Mouse (Mus musculus) CH12.LX (cell line): ENCODE measurements around the gene Dydc1. TPM values are rescaled to one million over a fixed set of nuclear protein-coding genes. Genes with fewer than 3 reads are reported as not detected.

ENCODE experiments used
- DNase-seq: peaks from one replicate; pipeline ENCODE4 v3.0.0-alpha.2; 2013; ENCODE audit errors: extremely low read depth
- H3K27ac ChIP-seq: 2 replicates; pipeline ENCODE4 v1.5.1; 2012; ENCODE audit warnings: low read depth, mild to moderate bottlenecking, control low read depth, moderate library complexity; ENCODE audit not compliant: insufficient read depth
- H3K27me3 ChIP-seq: replicated peaks from 2 replicates; pipeline ENCODE3; 2012; ENCODE audit warnings: inconsistent platforms
- H3K36me3 ChIP-seq, 2 experiments: replicated peaks in 1 of 2; 2 replicates each; pipeline versions ENCODE3 to v1.6.1; 2012; ENCODE audit warnings: inconsistent platforms in 1 of 2, low read length in 1 of 2, mild to moderate bottlenecking in 1 of 2, mixed read lengths in 1 of 2, moderate library complexity in 1 of 2; ENCODE audit not compliant: control insufficient read depth in 1 of 2, insufficient read depth in 1 of 2
- H3K4me1 ChIP-seq, 2 experiments: 2 replicates each; pipeline ENCODE4 v1.6.1; 2012; ENCODE audit warnings: inconsistent platforms in 1 of 2, moderate library complexity in 1 of 2; ENCODE audit not compliant: insufficient read depth in 2 of 2, control insufficient read depth in 1 of 2
- H3K4me2 ChIP-seq: 2 replicates; pipeline ENCODE4 v1.6.1; 2012; ENCODE audit warnings: low read depth, mild to moderate bottlenecking, control low read depth; ENCODE audit not compliant: poor library complexity, insufficient read depth, severe bottlenecking
- H3K4me3 ChIP-seq, 3 experiments: fragments of 150-350 bp in 1 of 3; sonication (generic) in 1 of 3; replicated peaks in 1 of 3; 2 replicates each; pipeline versions ENCODE3 to v1.5.1; 2011 to 2012; ENCODE audit warnings: low read depth in 2 of 3, low read length in 2 of 3, mild to moderate bottlenecking in 2 of 3, moderate library complexity in 2 of 3, control low read depth in 1 of 3, improper control_type of control experiment in 1 of 3, inconsistent platforms in 1 of 3, mixed read lengths in 1 of 3; ENCODE audit not compliant: poor library complexity in 1 of 3
- H3K79me2 ChIP-seq: replicated peaks from 2 replicates; pipeline ENCODE4 v1.6.1; 2012; ENCODE audit warnings: mild to moderate bottlenecking, moderate library complexity; ENCODE audit not compliant: control insufficient read depth, poor library complexity, insufficient read depth, severe bottlenecking; ENCODE audit errors: extremely low read depth
- H3K9ac ChIP-seq: 2 replicates; pipeline ENCODE4 v1.6.1; 2012; ENCODE audit warnings: low read depth, mild to moderate bottlenecking, control low read depth, moderate library complexity; ENCODE audit not compliant: insufficient read depth
- H3K9me3 ChIP-seq: replicated peaks from 2 replicates; pipeline ENCODE3; 2012; ENCODE audit warnings: low read length, inconsistent platforms, mixed read lengths
- BHLHE40 ChIP-seq: IDR thresholded peaks from 2 replicates; pipeline ENCODE4 v1.6.1; 2011; ENCODE audit warnings: mild to moderate bottlenecking, low read depth, low read length, improper control_type of control experiment
- CHD1 ChIP-seq: IDR thresholded peaks from 2 replicates; pipeline ENCODE4 v1.6.1; 2012; ENCODE audit warnings: low read depth, low read length, improper control_type of control experiment, inconsistent platforms
- CHD2 ChIP-seq: IDR thresholded peaks from 2 replicates; pipeline ENCODE4 v1.6.1; 2011; ENCODE audit warnings: low read length, improper control_type of control experiment
- CTCF ChIP-seq, 2 experiments: IDR thresholded peaks in 1 of 2; conservative IDR thresholded peaks in 1 of 2; 2 replicates each; pipeline ENCODE4 v1.5.1; 2011 to 2012; ENCODE audit warnings: low read depth in 2 of 2, low read length in 2 of 2, improper control_type of control experiment in 1 of 2, inconsistent platforms in 1 of 2, mild to moderate bottlenecking in 1 of 2, moderate library complexity in 1 of 2
- E2F4 ChIP-seq: IDR thresholded peaks from 2 replicates; pipeline ENCODE4 v1.6.1; 2011; ENCODE audit warnings: low read depth, low read length, improper control_type of control experiment; ENCODE audit not compliant: insufficient replicate concordance
- ELF1 ChIP-seq: IDR thresholded peaks from 2 replicates; pipeline ENCODE4 v1.6.1; 2014; ENCODE audit warnings: low read depth, mild to moderate bottlenecking, inconsistent platforms, low read length, improper control_type of control experiment
- EP300 ChIP-seq: IDR thresholded peaks from 2 replicates; pipeline ENCODE4 v1.6.1; 2011; ENCODE audit warnings: low read length, improper control_type of control experiment
- GABPA ChIP-seq: IDR thresholded peaks from 2 replicates; pipeline ENCODE4 v1.6.1; 2012; ENCODE audit warnings: low read depth, low read length, improper control_type of control experiment, inconsistent platforms; ENCODE audit not compliant: insufficient replicate concordance
- HCFC1 ChIP-seq: IDR thresholded peaks from 2 replicates; pipeline ENCODE4 v1.6.1; 2012; ENCODE audit warnings: low read depth, mild to moderate bottlenecking, inconsistent platforms, low read length, improper control_type of control experiment
- JUND ChIP-seq: conservative IDR thresholded peaks from 2 replicates; pipeline ENCODE4 v1.6.1; 2011; ENCODE audit warnings: low read depth, low read length, improper control_type of control experiment
- MAFK ChIP-seq: IDR thresholded peaks from 2 replicates; pipeline ENCODE4 v1.6.1; 2011; ENCODE audit warnings: low read length, improper control_type of control experiment; ENCODE audit not compliant: insufficient replicate concordance
- MAX ChIP-seq: IDR thresholded peaks from 2 replicates; pipeline ENCODE4 v1.6.1; 2011; ENCODE audit warnings: low read length, improper control_type of control experiment
- MXI1 ChIP-seq: IDR thresholded peaks from 2 replicates; pipeline ENCODE4 v1.6.1; 2011; ENCODE audit warnings: mild to moderate bottlenecking, low read depth, low read length, improper control_type of control experiment
- MYC ChIP-seq: IDR thresholded peaks from 2 replicates; pipeline ENCODE4 v1.6.1; 2011; ENCODE audit warnings: low read depth, mild to moderate bottlenecking, improper control_type of control experiment, low read length
- NRF1 ChIP-seq: IDR thresholded peaks from 2 replicates; pipeline ENCODE4 v1.6.1; 2014; ENCODE audit warnings: low read depth, mild to moderate bottlenecking, inconsistent platforms, low read length, improper control_type of control experiment, moderate library complexity
- PAX5 ChIP-seq: IDR thresholded peaks from 2 replicates; pipeline ENCODE4 v1.6.1; 2012; ENCODE audit warnings: low read length, inconsistent platforms, mixed read lengths
- POLR2A ChIP-seq: IDR thresholded peaks from 2 replicates; pipeline ENCODE4 v1.6.1; 2011; ENCODE audit warnings: low read depth, mild to moderate bottlenecking, improper control_type of control experiment, low read length
- POLR2AphosphoS2 ChIP-seq: IDR thresholded peaks from 2 replicates; pipeline ENCODE4 v1.6.1; 2011; ENCODE audit warnings: low read depth, low read length, improper control_type of control experiment
- RAD21 ChIP-seq: IDR thresholded peaks from 2 replicates; pipeline ENCODE4 v1.6.1; 2011; ENCODE audit warnings: low read depth, mild to moderate bottlenecking, low read length, improper control_type of control experiment, moderate library complexity
- SMC3 ChIP-seq: IDR thresholded peaks from 2 replicates; pipeline ENCODE4 v1.6.1; 2011; ENCODE audit warnings: low read depth, low read length, improper control_type of control experiment
- TBP ChIP-seq: conservative IDR thresholded peaks from 2 replicates; pipeline ENCODE4 v1.6.1; 2011; ENCODE audit warnings: low read depth, low read length, improper control_type of control experiment
- USF1 ChIP-seq: IDR thresholded peaks from 2 replicates; pipeline ENCODE4 v1.6.1; 2014; ENCODE audit warnings: low read depth, mild to moderate bottlenecking, inconsistent platforms, low read length, improper control_type of control experiment
- ZC3H11A ChIP-seq: IDR thresholded peaks from 2 replicates; pipeline ENCODE4 v1.6.1; 2012; ENCODE audit warnings: low read depth, mild to moderate bottlenecking, inconsistent platforms, low read length, improper control_type of control experiment
- ZNF384 ChIP-seq: IDR thresholded peaks from 2 replicates; pipeline ENCODE4 v1.6.1; 2012; ENCODE audit warnings: low read depth, low read length, improper control_type of control experiment, inconsistent platforms
- dilution Hi-C: fragments of 300-500 bp; cut with MboI; formaldehyde crosslinking; loops from 2 replicates; pipeline ENCODE4 v1.14.3; 2020; ENCODE audit warnings: low sequenced_read_pairs; ENCODE audit not compliant: extremely low pct_unique_long_range_greater_than_20kb, extremely low pct_ligation_motif_present
- in situ Hi-C: fragments of 300-500 bp; cut with MboI; formaldehyde crosslinking; loops from 3 replicates; pipeline ENCODE4 v1.14.3; 2019; ENCODE audit warnings: low sequenced_read_pairs, low pct_ligation_motif_present, low pct_unique_long_range_greater_than_20kb, mixed read lengths
- polyA plus RNA-seq: library from polyadenylated mRNA; unstranded; fragments of >175 nt; gene quantifications from 2 replicates; pipeline ENCODE4 v1.2.1, GENCODE M21; 2012; ENCODE audit warnings: low read depth; ENCODE audit not compliant: insufficient read length
- total RNA-seq, 2 experiments: library from RNA; depleted of rRNA; stranded (reverse); fragments of 300-350 nt in 1 of 2; fragments of >200 nt in 1 of 2; gene quantifications; 2 replicates each; pipeline ENCODE4 v1.2.3; 2012 to 2014

Gene Dydc1
- total and polyA plus RNA-seq, 3 experiments: not detected

- in situ Hi-C loops (loop anchor here (5.0 to 10.0 kb wide), 2 partner anchors 33 to 71 kb away; no protein-coding TSS in a partner anchor), dilution Hi-C loops (no loop called here)
- TF ChIP-seq POLR2AphosphoS2: no peak
- no peak for TF ChIP-seq MAFK
- TF ChIP-seq TBP: no peak
- TF ChIP-seq CTCF (conservative IDR thresholded peaks at IDR 0.05 in 1 of 2, IDR thresholded peaks at IDR 0.05 in 1 of 2; ENCODE audit: low read depth in 2 of 2, low read length in 2 of 2): peak; percentile 82 to 90; a peak in 3 of 4 replicates
- no peak for TF ChIP-seq E2F4
- peak; percentile 84 for TF ChIP-seq RAD21
- peak; percentile 65 for TF ChIP-seq SMC3
- TF ChIP-seq HCFC1: no peak
- TF ChIP-seq POLR2A: no peak
Observed at GRCm38 (mm10) chr14:41094114-41094513, 21.4 kb downstream of the Dydc1 start.

GRCm38 (mm10) chr14:41096296-41096860, 23.7 kb downstream of the Dydc1 start:
- no peak overlapping the region for H3K4me2 ChIP-seq
- no peak overlapping the region for H3K4me3 ChIP-seq
- TF ChIP-seq POLR2A (no peak), ELF1 (no peak), JUND (no peak), ZC3H11A (no peak), BHLHE40 (no peak), PAX5 (no peak), USF1 (no peak), ZNF384 (no peak), GABPA (no peak), MAX (no peak), CTCF (conservative IDR thresholded peaks at IDR 0.05 in 1 of 2, IDR thresholded peaks at IDR 0.05 in 1 of 2; ENCODE audit: low read depth in 2 of 2, low read length in 2 of 2) (no peak), HCFC1 (no peak), NRF1 (no peak), CHD2 (no peak), MXI1 (no peak), MYC (no peak), EP300 (no peak), CHD1 (no peak)
- H3K27me3 ChIP-seq: no peaks in the 10 kb centered on the region
- H3K36me3 ChIP-seq: no peaks in the 10 kb centered on the region
- DNase-seq: no peak
- no peaks in the 10 kb centered on the region for H3K4me1 ChIP-seq
- no peak overlapping the region for H3K9ac ChIP-seq
- dilution Hi-C loops (no loop called here), in situ Hi-C loops (loop anchor here (10.0 kb wide), 1 partner anchor 68 kb away; no protein-coding TSS in a partner anchor)
- no peak overlapping the region for H3K27ac ChIP-seq
- no peaks in the 10 kb centered on the region for H3K9me3 ChIP-seq
- H3K79me2 ChIP-seq: no peaks in the 10 kb centered on the region

More at GRCm38 (mm10) chr14:41094114-41094513, 21.4 kb downstream of the Dydc1 start:
- Histone ChIP-seq H3K27ac (no peak overlapping the region), H3K4me1 (peaks cover 0 to 12% of the 10 kb centered on the region in 2 experiments; a peak in 2 of 4 replicates), H3K4me2 (no peak overlapping the region), H3K9me3 (no peaks in the 10 kb centered on the region), H3K79me2 (no peaks in the 10 kb centered on the region), H3K36me3 (no peaks in the 10 kb centered on the region), H3K27me3 (no peaks in the 10 kb centered on the region), H3K4me3 (no peak overlapping the region), H3K9ac (no peak overlapping the region)
- peak; percentile 33 for DNase-seq
